Mouse (Mus musculus) retina, postnatal 7 days (tissue): ENCODE measurements around the gene Kiss1r.

Experiments
- DNase-seq: peaks from one replicate; pipeline ENCODE4 v3.0.0-alpha.2; 2012; ENCODE audit warnings: low read depth, low spot score

The Kiss1r gene

GRCm38 (mm10) chr10:79897316-79898245 lies 19.2 kb upstream of the Kiss1r start:
- DNase-seq: no peak

GRCm38 (mm10) chr10:79900951-79901410 lies 15.8 kb upstream of the Kiss1r start:
- peak; percentile 53 for DNase-seq

- DNase-seq: no peak
These were observed 10.1 kb upstream of the Kiss1r start for GRCm38 (mm10) chr10:79906712-79907111.

GRCm38 (mm10) chr10:79907415-79907814 lies 9.4 kb upstream of the Kiss1r start:
- no peak for DNase-seq

GRCm38 (mm10) chr10:79908167-79909091 lies 8.3 kb upstream of the Kiss1r start, which contains the start of gene Med16:
Gene Med16 (minus strand): TSS chr10:79908923.
- peak; percentile 91 for DNase-seq

GRCm38 (mm10) chr10:79909092-79909922 lies 7.5 kb upstream of the Kiss1r start:
- DNase-seq: no peak

- DNase-seq: no peak
These were observed 6.2 kb upstream of the Kiss1r start, which contains the start of gene Gm26602 for GRCm38 (mm10) chr10:79910556-79910955. Gene Gm26602 (plus strand): TSS chr10:79910856.

- DNase-seq: no peak
These were observed 4.4 kb upstream of the Kiss1r start for GRCm38 (mm10) chr10:79912412-79912811.

GRCm38 (mm10) chr10:79914131-79914947 lies 2.4 kb upstream of the Kiss1r start:
- DNase-seq: peak; percentile 70

- no peak for DNase-seq
These were observed 1.7 kb upstream of the Kiss1r start for GRCm38 (mm10) chr10:79914948-79915596.

- DNase-seq: no peak
These were observed 690 bp upstream of the Kiss1r start for GRCm38 (mm10) chr10:79916081-79916480.

GRCm38 (mm10) chr10:79917532-79918100 lies 845 bp downstream of the Kiss1r start:
- DNase-seq: no peak

GRCm38 (mm10) chr10:79918231-79919078 lies 1.7 kb downstream of the Kiss1r start:
- DNase-seq: no peak

GRCm38 (mm10) chr10:79919251-79919849 lies 2.6 kb downstream of the Kiss1r start:
- no peak for DNase-seq

- DNase-seq: no peak
These were observed 3.5 kb downstream of the Kiss1r start for GRCm38 (mm10) chr10:79920056-79920890.

- no peak for DNase-seq
These were observed 4.3 kb downstream of the Kiss1r start, which contains the start of gene R3hdm4 for GRCm38 (mm10) chr10:79920958-79921535. Gene R3hdm4 (minus strand): TSS chr10:79921208.

GRCm38 (mm10) chr10:79921572-79921971 lies 4.8 kb downstream of the Kiss1r start:
- DNase-seq: no peak
